Mouse (Mus musculus): ENCODE data around the gene Akap10. TPM values are rescaled to one million over a fixed set of nuclear protein-coding genes. Genes with fewer than 3 reads are reported as not detected.
"Not testable (repeated sequence)": the region's sequence is repeated elsewhere in the genome, so short reads cannot be mapped to it uniquely, and the experiment has no call there.

Gene Akap10
- polyA plus RNA-seq, 1 experiment from 2014 or later = 21.9 TPM

DNA sequence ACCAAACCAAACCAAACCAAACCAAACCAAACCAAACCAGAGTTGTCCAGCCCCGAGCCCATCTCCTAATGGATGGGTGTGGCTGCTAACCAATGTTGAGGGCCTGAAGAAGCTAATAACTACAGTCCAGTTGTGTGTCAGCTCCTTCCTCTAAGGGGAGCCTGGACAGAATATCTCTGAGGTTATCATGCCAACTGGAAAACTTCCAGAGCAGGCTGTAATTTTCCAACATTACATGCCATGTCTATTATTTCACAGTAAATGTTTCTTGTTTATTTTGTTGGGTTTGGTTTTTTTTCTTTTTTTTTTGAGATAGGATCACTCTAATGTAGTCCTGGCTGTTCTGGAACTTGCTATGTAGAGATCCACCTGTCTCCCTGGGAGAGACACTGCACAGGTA lies 70.7 kb downstream of the Akap10 start:
- DNase-seq (ENCODE audit: low read depth, low spot score) = no peak
- ChIA-PET CTCF (no interaction called here), POLR2A (no interaction called here)
- in situ Hi-C loops (cut with MboI; ENCODE audit: low pct_unique_long_range_greater_than_20kb) = no loop called here
- no peaks in the 10 kb centered on the region for H3K27me3 ChIP-seq
- ATAC-seq = no peak
- no peak for TF ChIP-seq CTCF (IDR thresholded peaks at IDR 0.05)

DNA sequence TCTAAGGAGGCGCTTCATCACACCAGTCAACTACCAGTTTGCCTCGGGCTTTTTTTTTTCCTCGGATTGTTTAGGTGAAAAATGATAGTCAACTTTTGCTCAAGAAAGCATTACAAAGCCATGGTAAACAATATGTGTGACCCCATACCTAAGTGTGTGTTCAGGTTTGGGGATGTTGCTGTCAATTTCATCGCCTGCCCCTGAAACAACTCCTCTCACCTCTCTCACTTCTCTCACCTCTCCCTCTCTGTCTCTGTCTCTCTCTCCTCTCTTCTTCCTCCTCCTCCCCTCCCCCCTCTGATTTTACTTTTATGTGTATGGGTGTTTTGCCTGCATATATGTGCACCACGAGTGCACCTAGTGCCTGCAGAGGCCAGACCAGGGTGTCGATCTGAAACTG lies 74.5 kb downstream of the Akap10 start:
- ChIA-PET CTCF (interaction anchor here (1.6 kb wide), 1 partner anchor 20 kb away, joined by 3 read pairs; no protein-coding TSS in a partner anchor), POLR2A (interaction anchor here (0.6 to 1.5 kb wide), 3 partner anchors 10 to 490 kb away, joined by 3 to 4 read pairs (median 3); no protein-coding TSS in a partner anchor)
- TF ChIP-seq CTCF (IDR thresholded peaks at IDR 0.05) = no peak
- DNase-seq (ENCODE audit: low read depth, low spot score) (no peak), ATAC-seq (no peak)
- no peaks in the 10 kb centered on the region for H3K27me3 ChIP-seq
- in situ Hi-C loops (cut with MboI; ENCODE audit: low pct_unique_long_range_greater_than_20kb) = no loop called here

DNA sequence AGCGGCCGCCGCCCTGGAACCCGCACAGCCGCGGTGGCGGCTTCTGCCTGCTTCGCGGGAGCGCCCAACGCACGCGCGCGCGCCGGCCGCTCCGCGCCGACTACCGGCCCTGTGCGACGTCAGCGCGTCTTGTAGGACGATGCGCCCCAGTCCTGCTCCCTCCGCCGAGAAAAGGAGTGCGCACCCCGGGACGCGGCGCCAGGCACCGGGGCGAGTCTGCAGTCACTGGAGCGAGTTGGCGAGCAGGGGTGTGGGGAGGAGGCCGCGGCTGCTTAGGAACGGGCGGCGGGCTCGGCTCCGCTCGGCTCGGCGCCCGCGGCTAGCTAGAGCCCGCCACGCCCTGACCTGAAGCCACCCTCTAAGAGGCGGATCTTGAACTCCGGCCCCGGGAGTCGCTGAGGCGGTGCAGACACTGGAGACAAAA lies 75.1 kb downstream of the Akap10 start, which contains the start of gene Ulk2:
Gene Ulk2 (minus strand): TSS at position 86 of the 424 bp plus-strand sequence.
- H3K27me3 ChIP-seq = no peaks in the 10 kb centered on the region
- DNase-seq (ENCODE audit: low read depth, low spot score) = peak; percentile 25
- peak; percentile 67 for ATAC-seq
- no peak for TF ChIP-seq CTCF (IDR thresholded peaks at IDR 0.05)
- in situ Hi-C loops (cut with MboI; ENCODE audit: low pct_unique_long_range_greater_than_20kb) = no loop called here
- POLR2A ChIA-PET = interaction anchor here (0.6 to 1.5 kb wide), 3 partner anchors 11 to 490 kb away, joined by 3 to 4 read pairs (median 3); no protein-coding TSS in a partner anchor
- CTCF ChIA-PET = no interaction called here

DNA sequence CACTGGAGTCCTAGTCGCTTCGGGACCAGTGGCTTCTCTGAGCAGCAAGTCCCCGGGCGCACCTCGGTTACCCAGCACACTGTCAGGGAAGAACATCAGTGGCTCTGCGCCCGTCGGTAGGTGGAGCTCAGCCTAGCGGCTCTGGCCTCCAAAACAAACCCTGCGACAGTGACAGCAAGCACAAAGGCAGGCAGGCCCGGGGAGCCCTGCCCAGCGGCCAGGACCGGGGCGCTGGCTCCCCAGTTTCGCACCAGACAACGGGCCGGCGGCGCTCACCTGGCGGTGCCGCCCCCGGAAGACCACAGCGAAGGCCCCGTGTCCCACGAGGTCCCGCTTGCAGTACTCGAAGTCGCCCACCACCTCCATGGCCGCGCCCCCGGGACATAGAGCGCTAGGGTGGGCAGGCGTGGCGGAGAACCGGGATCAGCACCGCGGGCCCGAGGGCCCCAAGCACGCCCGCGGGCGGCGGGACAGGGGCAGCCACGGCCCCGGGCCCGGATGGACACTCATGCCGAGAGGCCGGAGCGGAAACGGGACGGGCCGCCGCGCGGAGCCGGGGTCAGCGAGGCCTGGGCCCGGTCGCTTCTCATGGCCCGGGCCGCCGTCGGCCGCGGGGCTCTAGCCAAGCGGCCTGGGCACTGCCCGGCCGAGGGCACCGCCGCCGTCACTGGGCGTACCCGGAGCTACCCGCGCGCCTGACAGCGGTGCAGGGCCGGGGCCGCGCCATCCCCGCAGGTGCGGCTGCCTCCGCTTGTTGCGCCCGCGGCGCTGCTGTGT lies 75.7 kb downstream of the Akap10 start:
- ATAC-seq (peak; percentile 84), DNase-seq (ENCODE audit: low read depth, low spot score) (no peak)
- H3K27me3 ChIP-seq = no peaks in the 10 kb centered on the region
- TF ChIP-seq CTCF (IDR thresholded peaks at IDR 0.05) = peak; percentile 65
- POLR2A ChIA-PET = interaction anchor here (0.7 to 1.5 kb wide), 3 partner anchors 11 to 126 kb away, joined by 3 to 4 read pairs (median 3); no protein-coding TSS in a partner anchor
- CTCF ChIA-PET = interaction anchor here (0.7 to 0.9 kb wide), 2 partner anchors 15 to 24 kb away, joined by 3 read pairs; no protein-coding TSS in a partner anchor
- in situ Hi-C loops (cut with MboI; ENCODE audit: low pct_unique_long_range_greater_than_20kb) = no loop called here

DNA sequence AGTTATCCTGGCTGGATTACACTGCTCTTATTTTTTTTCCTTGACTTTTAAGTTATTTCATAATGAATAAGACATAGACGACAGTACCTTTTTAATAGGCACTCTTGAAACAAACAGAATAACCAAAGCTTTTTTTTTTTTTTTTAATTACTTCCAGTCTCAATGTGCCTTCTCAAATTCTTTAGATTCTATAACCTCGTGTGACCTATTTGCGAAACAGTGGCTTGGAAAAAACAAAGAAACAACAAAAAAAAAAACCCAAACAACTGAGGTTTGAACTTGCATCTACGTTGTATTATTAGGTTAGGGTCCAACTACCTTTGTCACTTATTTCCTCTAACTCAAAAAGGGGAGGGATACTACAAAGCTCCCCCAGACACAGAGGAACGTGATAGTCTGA lies 76.4 kb downstream of the Akap10 start:
- no peak for TF ChIP-seq CTCF (IDR thresholded peaks at IDR 0.05)
- H3K27me3 ChIP-seq = no peaks in the 10 kb centered on the region
- ChIA-PET CTCF (interaction anchor here (0.9 kb wide), 1 partner anchor 25 kb away, joined by 3 read pairs; no protein-coding TSS in a partner anchor), POLR2A (interaction anchor here (0.7 kb wide), 1 partner anchor 125 kb away, joined by 3 read pairs; no protein-coding TSS in a partner anchor)
- DNase-seq (ENCODE audit: low read depth, low spot score) = no peak
- ATAC-seq = no peak
- in situ Hi-C loops (cut with MboI; ENCODE audit: low pct_unique_long_range_greater_than_20kb) = no loop called here

DNA sequence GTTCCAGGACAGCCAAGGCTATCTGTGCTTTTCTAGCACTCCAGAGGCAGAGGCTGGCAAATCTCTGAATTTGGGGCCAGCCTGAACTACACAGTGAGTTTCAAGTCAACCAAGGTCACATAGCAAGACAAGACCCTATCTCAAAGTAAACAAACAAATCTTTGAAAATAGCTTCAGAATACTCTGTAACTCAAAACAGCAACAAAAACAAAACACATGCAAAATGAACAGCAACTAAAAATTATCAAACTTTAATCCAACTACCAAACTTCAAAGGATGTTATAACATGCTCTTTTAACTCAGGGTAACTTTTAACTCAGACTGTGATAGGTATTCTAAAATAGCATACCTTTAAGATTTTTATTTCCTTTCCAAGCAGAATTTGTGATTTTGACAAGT lies 77.1 kb downstream of the Akap10 start:
- ChIA-PET CTCF (no interaction called here), POLR2A (interaction anchor here (0.6 kb wide), 1 partner anchor 13 kb away, joined by 8 read pairs; no protein-coding TSS in a partner anchor)
- no peak for DNase-seq (ENCODE audit: low read depth, low spot score)
- no peak for TF ChIP-seq CTCF (IDR thresholded peaks at IDR 0.05)
- no peak for ATAC-seq
- no peaks in the 10 kb centered on the region for H3K27me3 ChIP-seq
- in situ Hi-C loops (cut with MboI; ENCODE audit: low pct_unique_long_range_greater_than_20kb) = no loop called here

DNA sequence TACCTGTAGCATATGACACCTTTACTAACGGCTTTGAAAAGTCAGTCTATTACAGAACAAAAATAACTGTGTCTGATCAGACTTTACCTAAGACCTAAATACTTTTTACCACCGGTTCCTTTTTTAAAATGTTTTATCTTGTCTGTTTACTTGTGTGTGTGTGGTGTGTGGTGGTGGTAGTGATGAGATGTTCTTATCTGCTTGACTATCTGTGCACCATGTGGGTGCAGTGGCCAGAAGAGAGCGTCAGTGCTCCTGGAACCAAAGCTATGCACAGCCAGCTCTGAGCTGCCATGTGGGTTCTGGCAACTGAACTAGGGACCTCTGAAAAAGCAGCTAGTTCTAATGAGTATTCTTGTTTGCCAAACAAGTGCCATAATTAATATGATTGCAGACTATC lies 78.9 kb downstream of the Akap10 start:
- no peak for TF ChIP-seq CTCF (IDR thresholded peaks at IDR 0.05)
- DNase-seq (ENCODE audit: low read depth, low spot score) (no peak), ATAC-seq (no peak)
- ChIA-PET POLR2A (interaction anchor here (0.6 kb wide), 1 partner anchor 26 kb away, joined by 4 read pairs; no protein-coding TSS in a partner anchor), CTCF (interaction anchor here (0.7 kb wide), 1 partner anchor 9 kb away, joined by 3 read pairs; no protein-coding TSS in a partner anchor)
- in situ Hi-C loops (cut with MboI; ENCODE audit: low pct_unique_long_range_greater_than_20kb) = no loop called here
- H3K27me3 ChIP-seq = no peaks in the 10 kb centered on the region

DNA sequence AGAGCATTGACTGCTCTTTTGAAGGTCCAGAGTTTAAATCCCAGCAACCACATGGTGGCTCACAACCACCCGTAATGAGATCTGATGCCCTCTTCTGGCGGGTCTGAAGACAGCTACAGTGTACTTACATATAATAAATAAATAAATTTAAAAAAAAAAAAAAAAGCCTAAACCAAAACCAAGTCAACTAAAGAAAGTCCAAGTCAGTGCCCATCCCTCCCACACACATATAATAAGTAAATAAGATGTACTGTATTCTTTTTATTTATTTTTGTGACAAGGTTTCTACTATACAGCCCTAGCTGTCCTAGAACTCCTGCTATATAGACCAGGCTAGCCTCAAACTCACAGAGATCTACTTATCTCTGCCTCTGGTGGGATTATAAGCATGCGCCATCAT lies 89.4 kb downstream of the Akap10 start:
- peak; percentile 31 for TF ChIP-seq CTCF (IDR thresholded peaks at IDR 0.05)
- in situ Hi-C loops (cut with MboI; ENCODE audit: low pct_unique_long_range_greater_than_20kb); ATAC-seq; H3K27me3 ChIP-seq; DNase-seq (ENCODE audit: low read depth, low spot score); CTCF ChIA-PET: not testable (repeated sequence)
- POLR2A ChIA-PET = interaction anchor here (0.7 kb wide), 1 partner anchor 12 kb away, joined by 8 read pairs; no protein-coding TSS in a partner anchor

DNA sequence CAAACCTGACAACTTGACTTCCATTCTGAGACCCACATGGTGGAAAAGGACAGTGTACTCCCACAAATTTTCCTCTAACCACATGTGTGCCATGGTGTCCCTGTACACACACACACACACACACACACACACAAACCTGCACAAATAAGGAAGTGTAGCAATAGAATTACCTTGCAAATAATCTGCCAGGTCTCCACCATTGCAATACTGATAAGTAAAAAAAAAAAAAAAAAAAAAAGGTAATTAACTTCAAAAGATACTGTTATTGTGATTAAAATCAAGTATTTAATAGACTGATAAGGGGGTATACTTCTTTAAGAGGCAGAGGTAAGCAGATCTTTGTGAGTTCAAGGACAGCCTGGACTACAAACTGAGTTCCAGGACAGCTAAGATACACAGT lies 90.1 kb downstream of the Akap10 start:
- in situ Hi-C loops (cut with MboI; ENCODE audit: low pct_unique_long_range_greater_than_20kb) = no loop called here
- TF ChIP-seq CTCF (IDR thresholded peaks at IDR 0.05) = no peak
- CTCF ChIA-PET = no interaction called here

DNA sequence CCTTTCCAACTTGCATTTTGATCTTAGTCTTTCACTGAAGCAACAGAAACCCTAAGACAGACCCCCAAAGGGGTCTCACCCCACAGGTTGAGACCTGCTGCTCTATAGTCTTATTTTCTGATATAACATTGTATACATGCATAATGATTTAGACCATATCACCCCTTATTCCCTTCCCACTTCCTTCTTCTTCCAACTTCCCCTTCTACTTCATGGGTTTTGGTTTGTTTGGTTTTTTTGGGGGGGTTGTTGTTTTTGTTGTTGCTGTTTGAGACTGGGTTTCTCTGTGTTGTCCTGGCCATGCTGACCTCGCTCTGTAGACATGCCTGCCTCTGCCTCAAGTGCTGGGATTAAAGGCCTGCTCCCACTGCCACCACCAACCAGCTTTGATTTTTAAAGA lies 90.9 kb downstream of the Akap10 start:
- H3K27me3 ChIP-seq = no peaks in the 10 kb centered on the region
- CTCF ChIA-PET = no interaction called here
- TF ChIP-seq CTCF (IDR thresholded peaks at IDR 0.05) = no peak
- ATAC-seq = no peak
- DNase-seq (ENCODE audit: low read depth, low spot score) = no peak
- in situ Hi-C loops (cut with MboI; ENCODE audit: low pct_unique_long_range_greater_than_20kb) = no loop called here
- POLR2A ChIA-PET = no interaction called here

More for the DNA sequence above, 90.1 kb downstream of the Akap10 start:
- ATAC-seq (no peak), DNase-seq (ENCODE audit: low read depth, low spot score) (no peak)
- POLR2A ChIA-PET = interaction anchor here (0.7 kb wide), 1 partner anchor 13 kb away, joined by 8 read pairs; no protein-coding TSS in a partner anchor
- no peaks in the 10 kb centered on the region for H3K27me3 ChIP-seq

Other genes with a start within 250 kb of the Akap10 start
- gene Fam83g, start 246.2 kb downstream of the Akap10 start, polyA plus RNA-seq (2021) = not detected
- gene Slc5a10, start 209.4 kb downstream of the Akap10 start, polyA plus RNA-seq (2021) = not detected
- 32.7 TPM for gene Prpsap2, start 168.2 kb downstream of the Akap10 start, polyA plus RNA-seq (2021)
- 36.7 TPM for gene Ulk2, start 75.2 kb downstream of the Akap10 start, polyA plus RNA-seq (2021)
- gene Specc1, start 26.5 kb upstream of the Akap10 start, polyA plus RNA-seq (2021) = 27.8 TPM